Mouse (Mus musculus) retina, postnatal 7 days (tissue): ENCODE results near the gene Fignl2.

Source experiments
- DNase-seq: peaks from one replicate; pipeline ENCODE4 v3.0.0-alpha.2; 2012; ENCODE audit warnings: low read depth, low spot score

The Fignl2 gene

DNA sequence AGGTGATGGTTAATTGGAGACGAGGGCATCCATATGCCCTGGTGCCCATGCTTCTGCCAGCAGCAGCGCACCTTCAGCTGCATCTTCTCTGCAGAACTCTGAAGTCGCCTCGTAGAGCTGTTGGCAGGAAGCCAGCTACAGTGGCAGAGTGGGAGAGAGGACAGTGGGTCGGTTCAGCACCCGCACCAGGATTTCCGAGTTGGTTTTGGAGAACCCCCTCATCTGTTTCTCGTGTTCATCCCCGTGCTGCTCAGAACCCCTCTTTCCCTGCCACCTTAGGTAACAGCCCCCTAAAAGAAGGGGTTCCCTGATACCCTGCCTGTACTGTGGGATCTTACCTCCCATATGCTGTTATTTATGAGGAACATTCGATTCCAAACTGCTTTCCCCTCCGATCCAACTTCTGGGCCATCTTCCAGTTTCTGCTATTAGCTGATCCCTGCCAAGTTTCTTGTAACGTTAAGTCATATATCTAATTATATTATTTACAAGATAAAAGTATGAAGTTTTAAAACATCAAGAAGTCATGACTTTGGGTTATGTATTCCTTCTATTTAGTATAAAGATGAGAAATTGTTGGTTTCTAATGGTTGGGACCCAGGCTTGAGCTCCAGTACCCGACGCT lies 69.9 kb downstream of the Fignl2 start:
- DNase-seq: no peak

DNA sequence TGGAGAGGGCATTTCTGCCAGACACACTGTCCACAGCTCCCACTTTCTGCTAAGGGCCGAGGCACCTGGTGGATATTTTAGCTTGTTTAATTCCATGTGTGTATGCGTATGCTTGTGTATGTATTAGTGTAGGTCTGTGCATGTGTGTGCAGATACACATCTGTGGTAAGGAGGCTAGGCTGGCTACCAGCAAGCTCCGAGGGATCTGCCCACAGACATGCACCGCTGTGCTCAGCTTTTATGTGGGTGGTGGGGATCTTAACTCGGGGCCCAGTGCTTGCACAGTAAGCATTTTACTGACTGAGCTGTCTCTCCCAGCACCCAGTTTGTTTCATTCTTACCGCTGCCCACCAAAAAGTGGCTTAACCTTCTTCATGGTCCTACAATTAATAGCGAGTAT lies 71.1 kb downstream of the Fignl2 start:
- no peak for DNase-seq

DNA sequence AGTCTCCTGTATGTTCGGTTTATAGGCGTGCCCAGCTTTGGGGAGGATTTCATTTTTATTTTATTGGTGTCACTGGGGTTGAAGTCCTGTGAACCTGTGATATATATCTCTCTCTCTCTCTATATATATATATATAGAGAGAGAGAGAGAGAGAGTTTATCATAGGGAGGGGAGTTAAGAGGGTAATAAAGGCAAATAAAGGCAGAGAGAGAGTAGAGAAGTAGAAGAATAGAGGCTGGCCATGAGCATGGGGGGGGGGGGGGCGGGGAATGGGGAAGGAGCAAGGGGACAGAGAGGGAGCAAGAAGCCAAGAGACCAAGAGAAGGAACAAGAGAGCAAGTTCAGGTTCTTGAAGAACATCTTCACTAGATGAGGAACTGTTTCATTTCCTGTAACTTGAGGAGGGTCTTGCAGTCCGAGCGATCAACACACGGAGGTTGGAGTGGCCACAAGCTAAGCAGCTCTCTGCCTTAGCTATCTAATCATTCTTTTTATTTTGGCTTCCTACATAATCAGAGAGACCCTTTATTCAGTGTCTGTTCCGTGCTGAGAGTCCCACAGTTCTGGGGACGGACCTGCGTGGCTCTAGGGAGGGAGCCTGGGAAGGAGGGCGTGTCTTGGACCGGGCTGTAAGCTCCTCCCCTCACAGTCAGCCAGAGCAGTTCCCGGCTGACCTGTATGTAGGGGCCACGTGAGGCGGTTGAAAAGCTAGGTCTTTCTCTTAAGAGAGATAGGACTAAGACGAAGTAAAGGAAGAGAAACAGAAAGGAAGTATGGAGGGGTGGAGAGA lies 71.9 kb downstream of the Fignl2 start:
- no peak for DNase-seq

DNA sequence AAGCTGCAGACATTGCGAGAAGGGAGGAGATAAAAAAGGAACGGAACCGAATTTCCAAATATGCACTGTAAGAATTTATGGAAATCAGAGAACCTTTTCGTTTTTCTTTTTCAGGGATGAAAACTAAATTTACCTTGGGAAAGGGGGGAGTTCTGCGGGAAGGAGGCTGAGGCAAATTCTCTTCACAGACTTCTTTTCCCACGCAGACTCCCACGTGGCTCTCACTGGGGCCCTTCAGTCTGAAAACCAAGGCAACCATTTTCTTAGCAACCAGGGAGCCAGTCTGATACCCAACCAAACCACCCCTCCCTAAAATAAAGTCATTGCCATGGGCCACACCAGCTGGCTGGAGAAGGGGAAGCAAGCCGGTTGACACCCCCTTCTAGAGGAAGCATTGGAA lies 72.7 kb downstream of the Fignl2 start:
- DNase-seq: no peak

DNA sequence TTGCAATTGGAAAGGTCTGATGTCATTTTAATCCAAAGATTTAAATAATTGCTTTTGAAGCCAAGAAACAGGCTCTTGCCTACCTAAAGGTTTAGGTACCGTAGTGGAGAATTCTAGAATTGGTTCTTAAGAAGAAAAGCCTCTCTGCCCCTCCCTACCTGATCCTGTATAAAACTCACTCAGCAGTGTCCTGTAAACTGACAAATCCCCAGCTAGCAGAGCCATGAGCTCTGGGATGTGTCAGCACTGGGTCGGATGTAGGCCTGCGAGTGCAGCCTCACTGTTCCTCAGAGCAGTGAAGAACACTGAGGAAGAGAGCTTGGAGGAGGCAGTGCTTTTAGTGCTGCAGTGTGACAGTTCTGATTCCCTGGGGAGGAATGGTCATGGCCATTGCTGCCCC lies 73.8 kb downstream of the Fignl2 start:
- DNase-seq: no peak

DNA sequence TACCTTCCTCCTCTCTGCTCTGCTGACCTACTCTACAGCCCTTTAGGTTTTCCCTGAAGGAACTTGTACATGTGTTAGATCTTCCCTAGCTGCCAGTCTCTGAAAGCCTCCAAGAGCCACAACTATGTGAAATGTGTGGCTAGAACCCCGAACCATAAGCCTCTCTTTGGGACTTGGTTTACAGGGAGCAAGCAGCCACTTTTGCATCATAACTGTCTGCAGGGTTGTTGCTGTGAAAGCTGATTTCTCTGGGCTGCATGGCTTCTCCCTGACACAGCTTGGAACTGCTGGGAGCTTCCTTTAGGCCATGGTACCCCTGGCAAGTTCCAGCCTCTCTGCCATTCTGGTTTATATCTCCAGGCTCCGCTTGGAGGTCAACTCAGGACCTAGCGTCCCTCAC lies 75.9 kb downstream of the Fignl2 start:
- no peak for DNase-seq

DNA sequence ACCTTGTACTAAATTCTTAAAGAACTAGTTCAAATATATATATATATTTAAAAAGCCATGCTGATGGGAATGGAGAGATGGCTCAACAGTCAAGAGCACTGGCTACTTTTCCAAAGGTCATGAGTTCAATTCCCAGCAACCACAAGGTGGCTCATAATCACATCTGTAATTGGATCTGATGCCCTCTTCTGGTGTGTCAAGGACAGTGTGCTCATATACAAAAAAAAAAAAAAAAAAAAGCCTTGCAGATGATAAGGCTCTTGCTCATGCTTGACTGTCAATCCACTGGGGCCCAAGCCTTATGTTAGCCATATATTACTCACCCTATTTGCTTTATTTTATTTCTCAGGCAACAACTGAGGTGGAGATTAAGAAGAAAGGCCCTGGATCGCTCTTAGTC lies 76.7 kb downstream of the Fignl2 start:
- DNase-seq: no peak
